Mouse (Mus musculus): ENCODE results near the gene Sgk1.
"Not testable (repeated sequence)": the region's sequence is repeated elsewhere in the genome, so short reads cannot be mapped to it uniquely, and the experiment has no call there.

Sgk1 gene

DNA sequence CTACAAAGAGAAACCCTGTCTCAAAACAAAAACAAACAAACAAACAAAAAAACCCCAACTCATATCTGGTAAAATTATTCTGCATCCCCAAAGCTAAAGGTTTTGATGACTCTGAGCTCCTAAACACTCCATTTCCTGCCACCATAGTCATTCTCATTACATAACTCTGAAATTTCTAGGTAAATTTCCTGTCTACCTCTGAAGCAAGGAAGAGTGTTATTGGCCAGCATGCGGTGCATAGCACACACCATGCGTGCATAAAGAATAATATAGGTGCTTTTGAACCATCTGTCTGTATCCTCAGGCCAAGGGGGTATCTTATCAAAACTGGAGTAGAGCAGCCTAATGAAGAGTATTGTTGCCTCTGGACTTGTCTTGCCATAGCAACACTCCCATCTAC, 13.8 kb upstream of the Sgk1 start:
- DNase-seq, result no peak

DNA sequence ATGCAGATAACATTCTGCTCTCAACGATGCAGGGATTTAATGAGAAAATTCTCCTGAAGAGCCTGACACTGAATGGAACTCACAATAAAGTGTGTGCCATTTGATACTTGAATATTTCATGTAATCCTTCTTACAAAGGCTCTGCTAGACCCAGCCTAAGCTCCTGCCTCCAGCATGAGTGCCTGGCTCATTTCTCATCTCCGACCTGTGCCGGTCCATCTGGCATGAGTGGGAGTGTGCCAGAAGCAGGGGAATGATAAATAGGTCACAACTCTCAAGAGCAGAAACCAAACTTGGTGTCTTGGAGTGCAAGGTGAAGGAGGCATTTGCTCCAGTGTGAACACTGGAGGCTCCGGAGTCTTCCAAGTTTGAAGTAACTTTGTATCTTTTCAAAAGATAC, 13.4 kb upstream of the Sgk1 start:
- peak; percentile 95 for DNase-seq

DNA sequence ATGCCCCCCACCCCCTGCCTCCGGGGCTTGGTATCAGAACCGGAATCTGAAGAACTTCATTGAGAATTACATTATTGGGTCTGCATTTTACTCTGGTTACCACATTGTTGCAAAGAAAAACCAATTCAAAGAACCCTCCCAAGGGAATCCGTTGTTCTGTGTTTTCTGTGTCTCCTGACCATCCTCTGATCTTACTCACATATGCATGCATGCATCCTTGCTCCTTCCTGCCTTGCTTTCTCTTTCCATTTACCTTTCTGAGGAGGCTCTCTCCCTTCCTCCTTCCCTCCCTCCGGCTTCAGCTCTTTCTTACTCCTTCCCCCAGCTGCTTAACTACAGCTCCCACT, 174 bp upstream of the Sgk1 start:
- no peak for DNase-seq

DNA sequence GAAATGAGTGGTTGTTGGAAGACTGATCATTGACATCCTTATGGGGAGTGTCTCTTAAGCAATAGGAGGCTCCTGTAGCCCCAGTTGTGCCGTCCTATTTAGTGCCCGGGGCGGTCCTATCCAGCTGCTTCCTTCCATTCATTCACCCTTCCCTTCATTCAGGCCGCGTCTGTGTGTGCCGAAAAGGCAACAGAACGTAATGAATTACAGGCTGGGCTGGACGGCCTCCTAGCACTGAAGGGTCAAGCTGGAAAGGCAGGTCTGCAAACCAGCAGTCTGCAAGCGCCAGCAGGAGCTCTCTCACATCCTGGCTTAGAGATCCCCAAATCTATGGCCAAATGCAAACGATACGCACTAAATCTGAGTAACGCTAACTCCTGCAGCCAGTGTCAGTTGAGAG, 1.6 kb downstream of the Sgk1 start:
- peak; percentile 74 for DNase-seq

DNA sequence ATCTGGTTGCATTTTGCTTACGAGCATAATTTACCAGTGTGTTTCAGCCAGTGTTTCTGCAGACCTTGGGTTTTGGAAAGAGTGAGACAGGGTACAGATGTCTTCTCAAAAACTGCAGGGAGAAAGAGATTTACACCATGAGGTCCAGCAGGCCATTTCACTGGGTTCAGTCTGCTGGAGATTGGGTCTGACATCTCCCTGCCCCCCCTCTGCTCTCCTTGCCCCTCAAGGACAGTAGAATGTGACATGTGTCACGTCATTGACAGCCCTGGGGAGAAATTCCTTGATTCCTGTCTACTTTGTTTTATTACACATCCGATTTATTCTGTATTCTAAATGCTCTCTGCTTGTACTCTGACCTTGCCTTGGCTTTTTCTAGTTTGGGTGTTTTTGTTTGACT, 2.5 kb downstream of the Sgk1 start:
- no peak for DNase-seq

DNA sequence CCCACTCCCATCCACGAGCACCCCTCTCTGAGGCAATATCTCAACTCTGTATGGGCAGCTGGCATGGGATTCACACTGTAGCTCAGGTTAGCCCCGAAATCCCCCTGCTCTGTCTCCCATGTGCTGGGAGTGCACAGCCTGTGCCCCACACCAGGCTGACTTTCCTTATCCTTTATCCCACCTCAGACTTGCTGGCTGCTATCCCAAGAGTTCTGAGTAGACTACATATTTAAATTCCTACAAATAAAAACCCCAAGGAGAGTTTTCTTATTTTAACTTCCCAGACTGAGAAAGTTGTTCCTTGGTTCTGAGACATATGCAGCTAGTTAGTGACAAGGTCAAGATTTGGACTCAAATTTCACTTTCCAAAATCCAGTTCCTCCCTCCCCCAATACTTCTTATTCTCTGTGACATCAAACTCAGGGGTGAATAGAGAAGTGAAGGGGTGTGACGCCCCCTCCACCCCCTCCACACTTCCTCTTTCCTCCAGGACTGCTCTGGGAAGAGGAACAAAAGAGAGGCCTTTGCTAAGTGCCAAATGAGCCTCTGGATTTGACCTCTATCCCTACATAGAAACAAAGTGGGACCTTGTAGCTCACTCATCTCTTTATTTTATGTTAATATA, 7.3 kb downstream of the Sgk1 start:
- no peak for DNase-seq

DNA sequence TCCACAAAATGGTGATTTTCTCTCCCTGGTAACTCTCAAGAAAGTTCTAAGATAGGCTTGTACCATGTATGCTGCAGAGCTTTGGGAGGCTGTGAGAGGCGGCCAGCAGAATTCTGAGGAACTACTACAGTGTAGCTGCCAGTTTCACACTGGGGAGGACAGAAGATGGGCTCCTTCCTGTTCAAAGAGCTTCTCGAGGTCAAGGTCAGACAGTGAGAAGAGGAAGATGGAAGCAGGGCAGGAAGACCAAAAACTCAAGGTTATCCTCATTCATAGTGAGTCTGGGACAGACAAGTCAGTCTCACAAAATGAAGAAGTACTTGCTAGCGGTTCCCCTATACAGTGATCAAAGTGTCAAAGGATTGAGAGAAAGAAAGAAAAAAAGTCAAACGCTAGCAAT, 8.3 kb downstream of the Sgk1 start:
- no peak for DNase-seq

DNA sequence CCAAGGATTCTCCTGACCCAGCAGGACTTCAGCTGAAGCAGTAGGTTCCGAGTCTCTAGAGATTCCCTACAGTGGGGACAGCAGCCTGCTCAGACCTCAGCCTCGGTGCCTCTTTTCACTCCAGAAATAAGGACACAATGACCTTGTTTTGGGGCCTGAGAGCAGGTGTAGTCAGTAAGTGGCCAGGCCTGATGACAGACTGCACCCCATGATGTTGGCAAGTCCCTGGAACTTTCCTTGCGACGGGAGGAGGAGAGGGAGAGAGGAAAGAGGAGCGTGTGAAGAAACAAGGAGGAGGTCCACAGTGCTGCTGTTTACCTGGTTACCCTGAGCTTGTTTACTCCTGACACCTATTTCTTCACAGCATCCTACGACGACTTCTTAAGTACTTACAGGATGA, 9.5 kb downstream of the Sgk1 start:
- peak; percentile 92 for DNase-seq

DNA sequence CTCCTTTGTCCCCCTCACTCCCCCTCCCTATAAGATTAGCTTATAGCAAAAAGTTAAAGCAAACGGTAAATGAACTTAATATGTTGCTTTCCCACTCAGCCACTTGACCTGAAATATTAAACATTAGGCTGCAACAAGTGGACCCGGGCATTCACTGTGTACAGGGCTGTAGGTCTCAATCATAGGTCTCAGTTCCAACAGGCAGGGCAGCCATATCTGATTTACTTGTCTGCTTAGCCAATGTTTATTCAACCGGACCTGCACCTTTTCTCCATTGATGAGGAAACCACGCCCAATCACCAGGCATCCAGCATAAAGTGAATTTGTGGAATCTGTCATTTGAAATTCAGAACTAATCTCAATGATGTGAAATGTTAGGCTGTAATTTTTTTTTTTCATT, 10.1 kb downstream of the Sgk1 start:
- DNase-seq, result peak; percentile 64

DNA sequence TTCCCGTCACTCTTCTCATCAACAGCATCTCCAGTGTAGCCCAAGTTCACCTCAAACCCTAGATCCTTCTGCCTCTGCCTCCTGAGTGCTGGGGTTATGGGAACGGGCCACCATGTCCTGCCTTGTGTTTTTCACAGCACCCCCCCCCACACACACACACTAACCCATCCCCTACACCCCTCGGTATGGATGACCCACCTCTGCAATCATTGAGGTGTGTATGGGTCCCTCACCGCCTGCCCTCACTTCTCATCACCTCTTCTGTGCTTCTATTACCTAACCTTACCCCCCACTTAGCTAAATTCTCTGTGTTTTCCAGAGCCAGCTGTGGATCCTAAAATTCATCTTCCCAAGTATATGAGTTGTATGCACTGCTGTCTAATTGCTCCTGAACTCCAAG, 16.4 kb downstream of the Sgk1 start:
- DNase-seq, result no peak

DNA sequence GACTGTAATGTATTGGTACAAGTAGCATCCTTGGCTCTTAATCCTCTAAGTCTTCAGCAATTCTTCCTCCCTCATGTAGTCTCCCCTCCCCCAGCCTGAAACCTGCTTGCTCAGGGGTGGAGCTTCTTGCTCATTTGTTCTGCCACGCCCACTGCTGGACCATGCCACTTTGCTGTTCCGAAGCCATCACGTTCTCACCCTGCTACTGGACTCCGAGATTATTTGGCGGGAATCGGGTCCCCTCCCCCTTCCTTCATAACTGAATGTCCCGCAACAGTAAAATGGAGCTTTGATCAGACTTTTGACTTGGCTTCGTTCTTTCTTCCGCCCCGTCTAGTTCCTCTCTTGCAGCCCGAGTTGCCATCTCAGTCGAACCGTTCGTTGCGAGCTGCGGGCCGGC, 16.9 kb downstream of the Sgk1 start:
- DNase-seq, result not testable (repeated sequence)

DNA sequence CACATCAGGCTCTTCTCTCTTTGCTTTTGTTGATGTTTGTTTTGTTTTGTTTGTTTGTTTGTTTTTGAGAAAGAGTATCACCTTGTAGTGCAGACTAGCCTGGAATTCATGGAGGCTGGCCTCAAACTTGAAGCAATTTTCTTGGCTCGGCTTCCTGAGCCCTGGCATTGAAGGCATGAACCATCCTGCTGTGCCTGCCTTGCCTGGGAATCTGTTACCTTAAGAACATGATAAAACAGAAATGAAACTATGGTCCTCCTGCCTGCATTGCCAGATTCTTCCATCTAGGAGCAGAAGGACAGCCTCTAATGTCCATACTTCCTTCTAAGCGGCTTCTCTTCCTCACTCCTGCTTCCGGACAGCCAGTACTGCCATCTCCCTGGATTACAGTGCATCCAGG, 17.4 kb downstream of the Sgk1 start:
- peak; percentile 81 for DNase-seq

DNA sequence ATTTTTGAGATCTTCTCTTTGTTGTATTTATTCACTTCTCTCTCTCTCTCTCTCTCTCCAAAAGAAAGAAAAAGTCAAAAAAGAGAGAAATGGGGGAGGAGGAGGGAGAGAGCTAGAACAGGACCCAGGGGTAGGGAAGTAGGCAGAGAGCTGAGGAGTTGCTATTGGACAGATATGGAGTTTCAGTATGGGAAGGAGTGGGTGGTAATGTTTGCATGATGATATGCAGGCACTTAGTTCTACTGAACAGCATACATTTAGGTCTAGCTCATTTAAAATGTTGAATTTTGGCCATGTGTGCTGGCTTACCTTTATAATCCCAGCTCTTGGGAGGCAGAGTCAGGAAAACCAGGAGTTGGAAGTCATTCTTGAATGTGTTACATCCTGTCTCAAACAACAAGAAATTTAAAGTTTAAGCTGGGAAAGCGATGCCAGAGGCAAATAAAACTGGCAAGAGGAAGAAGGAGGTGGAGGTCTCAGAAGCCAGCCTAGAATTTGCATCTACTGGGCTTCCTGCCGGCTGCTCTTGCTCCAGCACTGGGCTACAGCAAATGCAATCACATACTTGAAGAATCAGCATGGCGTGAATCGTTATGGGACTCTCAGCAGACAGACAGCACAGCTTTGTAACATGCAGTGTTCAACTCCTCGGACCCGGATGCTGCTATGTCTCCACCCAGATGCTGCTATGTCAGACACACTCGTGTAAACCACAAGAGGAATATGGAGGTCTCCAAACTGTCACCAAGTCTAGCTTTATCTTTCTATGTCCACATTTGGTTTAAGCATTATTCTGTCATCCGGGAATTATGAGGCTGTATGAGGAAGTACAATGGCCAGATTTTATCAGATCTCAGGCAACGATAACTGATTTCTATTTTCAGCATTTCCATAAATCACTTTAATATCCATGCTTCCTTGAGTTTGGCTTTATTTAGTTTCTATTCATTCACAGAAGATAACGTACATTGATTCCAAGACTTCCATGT, 20.5 kb downstream of the Sgk1 start:
- no peak for DNase-seq

DNA sequence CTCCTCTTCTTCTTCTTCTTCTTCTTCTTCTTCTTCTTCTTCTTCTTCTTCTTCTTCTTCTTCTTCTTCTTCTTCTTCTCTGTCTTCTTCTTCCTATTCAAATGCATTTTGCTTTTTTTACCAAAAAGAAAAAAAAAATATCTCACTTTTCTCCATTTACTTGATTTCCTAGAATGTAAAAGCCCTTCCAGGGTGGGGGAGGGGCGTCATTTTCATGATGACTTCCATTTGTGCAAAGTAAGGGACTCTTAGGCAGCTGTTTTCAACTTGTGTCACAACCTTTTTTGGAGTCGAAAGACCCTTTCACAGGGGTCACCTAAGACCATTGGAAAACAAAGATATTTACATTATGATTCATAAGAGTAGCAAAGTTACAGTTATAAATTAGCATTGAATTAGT, 22.2 kb downstream of the Sgk1 start:
- DNase-seq, result no peak

DNA sequence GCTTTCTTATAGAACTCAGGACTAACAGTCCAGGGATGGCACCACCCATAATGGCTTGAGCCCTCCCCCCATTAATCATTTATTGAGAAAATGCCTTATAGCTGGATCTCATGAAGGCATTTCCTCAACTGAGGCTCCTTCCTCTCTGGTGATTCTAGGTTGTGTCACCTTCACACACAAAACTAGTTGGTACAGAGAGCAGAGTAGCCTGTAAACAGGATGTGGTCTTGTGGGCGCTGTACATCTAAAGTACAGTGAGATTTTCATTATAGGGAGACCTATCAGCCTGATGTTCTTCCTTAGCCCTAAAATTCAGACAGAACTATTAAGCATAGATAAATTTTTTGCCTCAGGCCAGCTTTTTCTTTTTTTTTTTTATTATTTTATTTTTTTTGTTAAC, 23.6 kb downstream of the Sgk1 start:
- no peak for DNase-seq

DNA sequence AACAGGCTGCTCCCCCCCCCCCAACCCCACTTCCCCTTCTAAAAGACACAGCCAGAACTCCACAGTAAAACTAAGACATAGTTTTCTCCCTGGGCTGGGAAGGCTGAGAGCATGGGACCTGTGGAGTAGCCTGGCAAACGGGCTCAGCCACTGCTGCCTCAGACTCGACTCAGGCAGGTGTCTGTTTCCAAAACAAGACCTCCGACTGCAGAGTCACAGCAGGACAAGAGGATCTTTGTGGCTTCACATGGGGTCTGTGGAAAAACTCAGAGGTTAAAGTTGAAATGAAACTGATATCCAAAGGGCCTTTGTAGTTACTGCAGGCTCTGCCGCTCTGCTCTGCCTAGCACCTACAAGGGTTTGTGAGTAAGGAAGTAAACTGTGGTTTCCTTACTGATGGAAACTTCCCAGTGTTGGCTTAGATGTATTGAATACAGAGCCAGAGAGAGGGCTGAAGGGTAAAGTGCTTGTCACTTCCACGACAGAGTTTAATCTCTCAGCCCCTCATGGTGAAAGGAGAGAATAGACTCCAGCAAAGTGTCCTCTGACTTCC, 25.0 kb downstream of the Sgk1 start:
- DNase-seq, result no peak

DNA sequence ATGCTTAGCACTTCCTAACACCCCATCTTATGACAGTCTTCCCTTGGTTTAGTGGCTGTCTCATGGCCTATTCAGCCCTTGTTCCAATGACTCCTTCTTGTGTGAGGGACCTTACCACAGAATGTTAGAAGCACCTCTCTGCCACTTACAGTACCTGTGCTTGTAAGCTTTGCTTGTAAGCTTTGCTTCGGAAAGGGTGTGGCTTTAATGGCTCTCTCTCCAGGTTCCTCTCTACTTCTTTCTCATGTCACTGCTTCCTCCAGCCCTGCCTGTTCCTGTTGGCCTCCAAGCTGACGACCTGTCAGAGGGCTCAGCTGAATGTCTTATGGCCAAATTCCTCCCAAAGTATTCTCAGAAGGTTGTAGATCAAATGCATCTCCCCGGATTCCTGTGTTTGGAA, 25.8 kb downstream of the Sgk1 start:
- DNase-seq, result no peak

DNA sequence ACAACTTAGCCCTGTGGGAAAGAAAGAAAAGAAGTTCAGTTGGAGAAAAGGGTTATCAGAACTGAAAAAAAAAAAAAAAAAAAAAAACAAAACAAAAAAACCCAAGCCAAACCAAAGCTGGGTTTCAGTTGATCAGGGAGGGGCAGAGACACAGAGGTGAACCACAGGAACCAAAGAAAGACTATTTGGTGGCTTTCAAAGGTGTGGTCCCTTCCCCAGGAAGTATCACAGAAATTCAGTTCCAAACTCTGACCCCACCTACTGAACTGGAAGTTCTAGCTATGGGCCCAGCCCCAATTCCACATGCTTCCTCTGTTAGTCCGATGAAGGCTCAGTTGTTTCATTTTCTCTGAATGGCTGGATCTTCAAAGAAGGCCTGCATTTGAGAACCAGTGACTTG, 26.7 kb downstream of the Sgk1 start:
- DNase-seq, result no peak

DNA sequence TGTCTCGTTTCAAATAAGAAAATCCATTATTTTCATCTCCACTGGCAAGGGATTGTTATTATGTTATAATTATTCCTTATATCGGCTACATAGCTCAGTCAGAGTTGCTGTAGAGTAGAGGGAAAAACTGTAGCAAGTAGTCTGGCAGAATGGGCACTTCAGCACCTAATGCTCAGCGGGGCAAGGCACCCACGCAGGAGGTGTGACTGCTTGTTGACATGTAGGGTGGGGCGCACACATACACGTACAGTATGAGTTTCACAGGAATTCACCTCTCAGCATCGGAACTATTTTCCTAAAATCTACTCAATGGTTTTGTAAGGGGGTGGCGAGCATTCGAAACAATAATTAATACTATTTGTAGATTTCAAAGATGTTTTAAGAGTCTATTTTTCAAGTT, 28.4 kb downstream of the Sgk1 start:
- DNase-seq, result no peak

DNA sequence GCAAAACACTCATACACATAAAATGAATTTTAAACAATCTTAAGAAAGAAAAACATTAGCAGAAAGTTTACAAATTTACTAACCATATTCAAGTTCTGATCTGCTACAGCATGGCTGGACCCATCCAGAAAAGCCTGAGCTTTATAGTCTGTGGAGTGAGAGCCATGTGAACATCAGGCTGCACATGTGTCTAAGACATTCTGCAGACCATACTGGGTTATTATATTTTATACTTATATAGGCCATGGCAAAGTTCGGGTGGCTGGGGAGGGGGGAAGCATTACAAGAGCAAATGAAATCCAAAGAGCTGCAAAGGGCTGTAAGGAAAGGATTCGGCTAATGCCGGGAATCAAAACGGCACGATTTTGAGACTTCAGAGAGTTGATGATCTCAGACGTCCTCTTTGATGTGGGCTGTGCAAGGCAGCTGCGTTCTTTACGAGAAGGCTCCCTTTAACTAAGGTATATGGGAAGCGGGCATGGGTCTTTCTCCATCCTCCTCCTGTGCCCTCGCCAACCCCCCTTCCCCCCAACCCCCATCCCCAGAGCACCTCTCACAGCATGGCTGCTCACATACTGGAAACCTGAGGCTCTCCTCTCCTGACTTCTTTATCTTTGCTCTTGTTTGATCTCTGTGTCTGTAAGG, 29.4 kb downstream of the Sgk1 start:
- DNase-seq, result no peak

DNA sequence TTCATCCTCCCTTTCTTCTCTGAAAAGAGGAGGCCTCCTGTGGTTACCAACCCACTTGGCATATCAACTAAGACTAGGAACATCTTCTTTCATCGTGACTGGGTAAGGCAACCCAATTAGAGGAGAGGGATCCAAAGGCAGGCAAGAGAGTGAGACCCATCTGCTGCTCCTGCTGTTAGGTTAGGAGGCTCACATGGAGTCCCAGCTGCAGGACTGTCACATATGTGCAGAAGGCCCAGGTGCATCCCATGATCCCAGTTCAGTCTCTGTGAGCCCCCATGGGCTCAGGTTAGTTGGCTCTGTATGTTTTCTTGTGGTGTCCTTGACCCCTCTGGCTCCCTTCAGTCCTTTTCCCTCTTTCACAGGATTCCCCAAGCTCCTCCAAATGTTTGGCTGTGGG, 32.8 kb downstream of the Sgk1 start:
- no peak for DNase-seq

DNA sequence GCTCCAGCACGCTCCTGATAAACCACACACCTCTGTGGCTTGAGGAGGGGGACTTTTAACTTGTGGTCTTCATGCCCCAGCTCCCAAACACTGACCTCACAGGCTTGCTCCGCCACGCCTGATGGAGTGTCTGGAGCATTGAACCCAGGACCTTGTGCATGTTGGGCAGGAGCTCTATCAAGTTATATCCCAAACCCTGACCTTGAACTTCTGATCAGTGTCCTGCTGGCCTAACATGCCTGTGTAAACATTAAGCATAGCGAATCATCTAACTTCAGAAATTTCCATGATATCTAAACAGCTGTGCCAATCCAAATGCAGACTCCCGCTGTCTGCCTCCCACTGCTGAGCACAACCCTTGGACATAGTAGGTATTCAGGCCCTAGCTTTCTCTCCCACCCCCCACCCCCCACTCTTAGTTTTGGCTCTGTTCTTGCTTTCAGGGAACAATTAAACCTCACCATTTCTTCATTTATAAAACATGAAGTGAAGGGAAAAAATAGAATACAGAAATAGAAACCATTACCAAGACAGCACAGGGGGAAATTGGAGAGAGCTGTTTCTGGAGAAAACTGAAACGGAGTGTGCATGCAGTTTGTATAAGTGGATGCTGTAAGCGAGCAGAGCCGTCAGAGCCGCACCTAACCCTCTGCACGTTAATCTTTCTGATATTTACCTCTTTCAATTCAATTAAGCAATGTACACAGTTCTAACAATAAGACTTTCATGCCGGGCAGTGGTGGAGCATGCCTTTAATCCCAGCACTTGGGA, 34.5 kb downstream of the Sgk1 start:
- no peak for DNase-seq

All from cerebellum, adult 9-10 months (tissue).